Mouse (Mus musculus) cerebellum, adult 11 months (tissue): ENCODE measurements at regions not wholly inside any gene's neighbourhood (a gene's known extent, or its start where the extent isn't known, plus 50 kb on each side); places are given as distances from the start of the nearest gene placed in this dataset.
"Not testable (repeated sequence)": the region's sequence is repeated elsewhere in the genome, so short reads cannot be mapped to it uniquely, and the experiment has no call there.

Source experiments
- DNase-seq: peaks from one replicate; pipeline ENCODE4 v3.0.0; 2022

DNA sequence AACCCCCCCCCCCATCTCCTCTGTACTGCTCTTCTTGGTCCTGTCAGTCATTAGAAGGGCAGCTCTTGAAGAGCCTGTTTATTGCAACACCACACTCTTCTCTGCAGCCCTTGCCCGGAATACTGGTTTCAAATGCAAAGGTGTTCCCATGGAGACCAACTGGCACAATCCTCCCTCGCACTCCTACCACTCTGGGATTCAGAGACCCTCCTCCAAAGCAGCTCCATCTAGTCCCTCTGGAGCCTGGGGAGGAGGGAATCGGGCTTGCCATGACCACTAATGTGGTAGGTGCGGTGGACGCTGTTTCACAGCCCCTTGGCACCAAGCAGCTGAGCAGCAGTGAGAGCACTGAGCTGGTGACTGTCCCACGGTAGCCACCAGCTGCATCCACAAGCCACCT is 83.1 kb downstream of the Stk35 start:
- DNase-seq = no peak

GRCm38 (mm10) chr2:129884316-129884715 is 84.0 kb downstream of the Stk35 start:
- DNase-seq = no peak

DNA sequence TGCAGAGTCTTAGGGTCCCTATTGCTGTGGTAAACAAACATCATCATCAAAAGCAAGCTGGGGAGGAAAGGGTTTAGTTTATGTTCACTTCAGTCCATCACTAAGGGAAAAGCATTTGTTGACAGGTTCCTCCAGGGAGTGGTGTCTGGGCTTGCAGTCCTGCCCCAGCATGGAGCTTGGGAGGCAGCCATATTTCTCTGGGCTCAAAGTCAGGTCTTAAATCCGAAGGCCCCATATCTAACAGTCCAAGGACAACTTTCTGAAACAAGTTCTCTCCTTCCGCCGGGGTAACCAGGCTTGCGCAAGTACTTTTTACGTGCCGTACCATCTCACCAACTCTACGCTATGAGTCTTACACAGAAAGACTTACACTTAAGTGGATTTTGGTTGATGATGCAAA is 85.2 kb downstream of the Stk35 start:
- peak; percentile 42 for DNase-seq

GRCm38 (mm10) chr2:129893231-129893630 is 92.9 kb downstream of the Stk35 start:
- DNase-seq = no peak

GRCm38 (mm10) chr2:129893832-129894231 is 93.5 kb downstream of the Stk35 start:
- DNase-seq = no peak

GRCm38 (mm10) chr2:129894906-129895305 is 94.6 kb downstream of the Stk35 start:
- no peak for DNase-seq

DNA sequence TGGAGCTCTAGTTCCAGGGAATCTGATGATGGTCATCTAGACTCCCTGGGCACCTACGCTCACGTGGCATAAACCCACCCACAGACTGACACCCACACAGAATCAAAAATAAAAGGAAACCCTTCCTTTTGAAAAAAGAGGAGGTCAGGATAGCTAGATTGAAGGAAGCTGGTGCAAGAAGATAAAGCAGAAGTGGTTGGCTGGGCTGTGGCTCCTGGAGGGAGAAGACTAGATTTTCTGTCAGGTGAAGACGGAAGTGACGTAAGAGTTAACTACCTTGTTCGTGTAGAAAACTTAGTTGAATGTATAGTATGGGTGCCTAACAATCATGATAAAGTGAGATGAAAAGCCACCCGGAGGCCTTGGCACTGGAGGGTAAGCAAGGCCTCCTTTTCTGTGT is 95.1 kb downstream of the Stk35 start:
- DNase-seq = no peak

- DNase-seq = no peak
Measured at GRCm38 (mm10) chr2:129896696-129897095, 96.4 kb downstream of the Stk35 start.

DNA sequence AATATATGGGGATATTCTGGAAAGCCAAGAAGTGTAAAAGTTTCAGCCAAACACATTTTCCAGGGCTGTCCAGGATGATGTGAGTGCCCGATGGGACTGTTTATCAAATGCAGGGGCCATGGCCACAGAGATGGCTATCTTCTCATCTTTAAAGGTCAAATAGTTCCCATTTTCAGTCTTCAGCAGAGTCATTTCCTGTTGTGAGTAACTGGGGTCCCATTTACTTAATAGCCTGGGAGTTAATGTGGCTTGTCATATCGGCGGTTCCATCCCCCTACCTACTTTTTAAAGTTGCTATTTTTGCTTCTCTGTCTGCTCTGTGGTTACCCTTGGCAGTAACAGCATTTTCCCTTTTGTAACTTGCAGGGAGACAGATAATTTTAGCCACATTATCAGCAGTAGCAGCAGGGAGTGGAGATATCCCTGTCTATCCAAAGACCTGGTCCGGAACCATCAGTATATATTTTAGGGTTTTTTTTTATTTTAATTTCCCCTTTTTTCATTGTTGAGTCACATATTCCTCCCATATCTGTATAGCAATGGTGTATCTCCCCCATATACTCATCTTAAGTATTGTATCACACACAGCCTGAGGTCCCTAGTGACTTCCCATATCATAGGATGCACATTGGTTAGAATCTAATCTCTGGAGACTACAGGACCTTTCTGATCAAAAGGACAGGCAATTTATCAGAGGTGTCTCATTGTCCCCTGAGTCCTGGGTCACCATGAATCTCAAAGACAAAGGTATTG is 103.2 kb downstream of the Stk35 start:
- DNase-seq = no peak

DNA sequence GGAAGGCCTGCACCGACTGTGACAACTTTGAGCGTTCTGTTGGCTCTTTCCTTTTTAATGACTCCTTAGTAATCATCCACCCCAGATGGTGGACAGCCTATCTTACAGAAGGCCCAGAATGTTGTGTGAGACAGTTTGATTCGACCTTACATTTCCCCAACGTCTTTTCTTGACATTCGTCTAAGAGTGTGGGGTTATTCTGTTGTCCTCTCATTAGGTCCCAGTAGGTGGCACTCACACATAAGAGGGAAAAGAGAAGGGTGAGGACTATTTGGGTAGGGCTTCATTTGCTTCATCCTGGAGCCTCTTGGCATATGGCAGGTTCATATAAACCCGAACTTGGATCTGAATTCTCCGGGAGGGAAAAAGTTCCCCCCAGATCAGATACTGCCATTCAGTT is 104.4 kb downstream of the Stk35 start:
- DNase-seq = peak; percentile 14

GRCm38 (mm10) chr2:129908701-129909425 is 103.3 kb upstream of the Tgm3 start:
- DNase-seq = peak; percentile 33

DNA sequence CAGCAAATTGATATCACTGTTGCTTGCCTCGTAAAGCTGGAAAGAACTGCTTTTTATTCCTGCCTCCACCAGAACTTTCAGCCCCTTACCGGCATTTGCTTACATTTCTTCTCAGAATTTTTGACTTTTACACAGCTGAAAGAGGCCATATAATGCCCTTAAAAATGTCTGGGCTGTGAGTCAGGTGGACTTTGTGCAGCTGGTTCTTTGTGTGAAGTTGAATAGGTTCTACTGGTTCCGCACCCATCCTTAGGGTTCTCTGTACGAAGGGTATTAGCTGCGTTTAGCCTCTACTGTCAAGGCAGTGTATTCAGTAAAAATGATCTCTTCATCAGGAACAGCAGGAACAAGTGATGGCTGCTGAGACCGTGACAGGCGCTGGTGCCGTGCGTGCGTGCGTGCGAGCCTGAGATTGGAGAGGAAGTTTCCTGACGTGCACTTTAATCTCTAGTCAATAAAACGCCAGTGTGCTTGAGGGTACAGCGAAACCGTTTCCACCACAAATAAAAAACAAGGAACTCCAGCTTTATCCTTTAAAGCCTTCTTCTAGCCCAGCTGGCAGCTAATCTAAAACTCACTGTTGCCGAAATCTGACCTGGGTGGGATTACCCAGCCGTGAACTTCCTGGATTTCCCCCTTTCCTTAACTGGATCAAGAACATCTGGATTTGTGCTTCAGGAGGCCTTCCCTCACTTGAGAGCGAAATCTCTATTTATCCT is 100.8 kb upstream of the Tgm3 start:
- DNase-seq = no peak

DNA sequence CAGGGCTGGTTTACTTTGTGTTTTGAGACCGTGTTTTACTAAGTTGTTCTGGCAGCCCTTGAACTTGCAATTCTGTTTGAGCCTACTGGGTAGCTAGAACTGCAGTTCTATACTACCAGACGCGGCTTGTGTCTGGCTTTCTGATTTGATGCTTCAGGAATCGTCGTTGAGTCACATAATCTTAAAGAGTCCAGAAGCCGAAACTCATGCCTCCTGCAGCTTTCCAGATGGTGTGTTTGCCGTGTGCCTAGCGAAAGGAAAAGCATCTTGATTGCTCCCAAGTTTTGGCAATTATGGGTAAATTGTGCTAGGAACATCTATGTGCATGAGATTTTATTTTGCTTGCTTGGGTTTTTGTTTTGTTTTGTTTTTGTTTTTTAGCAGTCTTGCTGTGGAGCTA is 99.6 kb upstream of the Tgm3 start:
- DNase-seq = no peak

DNA sequence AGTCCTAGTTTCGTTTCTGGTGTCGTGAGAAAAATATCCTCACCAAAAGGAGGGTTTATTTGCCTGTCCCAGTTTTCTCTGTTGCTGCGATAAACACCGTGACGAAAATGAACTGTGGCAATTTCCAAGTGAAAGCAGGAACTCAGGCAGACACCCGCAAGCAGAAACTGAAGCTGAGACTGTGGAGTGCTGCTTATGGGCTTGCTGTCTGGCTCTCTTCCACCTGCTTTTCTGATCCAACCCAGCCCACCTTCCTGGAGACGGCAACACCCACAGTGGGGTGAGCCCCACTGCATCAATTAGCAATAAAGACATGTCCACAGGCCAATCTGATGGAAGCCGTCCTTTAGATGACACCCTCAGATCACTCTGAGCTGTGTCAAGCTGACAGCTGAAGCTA is 97.9 kb upstream of the Tgm3 start:
- no peak for DNase-seq

- DNase-seq = no peak
Measured at GRCm38 (mm10) chr2:129916411-129916810, 95.7 kb upstream of the Tgm3 start.

DNA sequence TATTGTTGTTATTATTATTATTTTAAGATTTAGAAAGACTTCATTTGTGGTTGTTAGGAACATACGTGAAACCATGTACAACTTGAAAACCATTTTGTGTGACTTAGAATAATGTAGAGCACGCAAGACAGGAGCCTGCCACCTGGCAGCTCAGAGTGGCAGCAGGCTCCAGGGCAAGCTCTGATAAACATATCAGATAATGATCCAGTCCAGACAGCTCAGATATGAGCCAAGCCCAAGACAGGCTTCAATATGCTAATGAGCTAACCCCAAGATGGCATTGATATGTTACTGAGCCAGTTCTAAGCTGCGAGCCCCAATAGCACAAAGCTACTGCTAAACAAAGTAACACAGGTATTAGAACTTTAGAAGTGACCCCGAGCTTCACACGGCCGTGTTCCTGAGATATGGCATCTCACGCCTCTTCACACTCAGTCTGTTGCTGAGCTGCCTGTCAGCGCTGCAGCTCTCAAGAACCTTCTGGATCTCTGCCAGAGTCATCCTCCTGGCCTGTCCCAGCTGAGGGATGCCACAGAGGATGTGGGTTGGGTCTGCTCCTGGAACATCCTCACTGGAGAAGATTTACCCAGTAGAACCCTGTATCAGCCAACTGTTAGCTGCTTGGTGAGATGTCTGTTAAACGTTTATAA is 93.9 kb upstream of the Tgm3 start:
- DNase-seq = no peak

DNA sequence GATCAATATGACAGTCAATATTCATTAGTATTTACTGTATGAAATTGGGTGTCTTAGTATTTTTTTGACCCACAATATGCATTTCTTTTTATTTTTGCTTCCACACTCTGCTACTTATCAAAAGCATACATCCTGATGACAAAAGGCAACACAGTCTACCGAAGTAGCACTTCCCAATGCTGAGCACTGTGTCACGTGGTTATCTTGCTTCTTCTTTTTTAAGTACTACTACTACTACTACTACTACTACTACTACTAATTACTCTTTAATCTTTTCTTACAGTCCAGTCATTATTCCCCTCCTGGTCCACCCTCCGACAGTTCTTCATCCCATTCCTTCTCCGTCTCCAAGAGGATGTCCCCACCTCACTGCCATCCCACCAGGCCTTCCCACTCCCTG is 92.6 kb upstream of the Tgm3 start:
- DNase-seq = no peak

GRCm38 (mm10) chr2:129927218-129927617 is 84.9 kb upstream of the Tgm3 start:
- DNase-seq = no peak

- DNase-seq = no peak
Measured at GRCm38 (mm10) chr2:129933578-129933977, 78.6 kb upstream of the Tgm3 start.

GRCm38 (mm10) chr2:129942824-129943223 is 69.3 kb upstream of the Tgm3 start:
- DNase-seq = no peak

DNA sequence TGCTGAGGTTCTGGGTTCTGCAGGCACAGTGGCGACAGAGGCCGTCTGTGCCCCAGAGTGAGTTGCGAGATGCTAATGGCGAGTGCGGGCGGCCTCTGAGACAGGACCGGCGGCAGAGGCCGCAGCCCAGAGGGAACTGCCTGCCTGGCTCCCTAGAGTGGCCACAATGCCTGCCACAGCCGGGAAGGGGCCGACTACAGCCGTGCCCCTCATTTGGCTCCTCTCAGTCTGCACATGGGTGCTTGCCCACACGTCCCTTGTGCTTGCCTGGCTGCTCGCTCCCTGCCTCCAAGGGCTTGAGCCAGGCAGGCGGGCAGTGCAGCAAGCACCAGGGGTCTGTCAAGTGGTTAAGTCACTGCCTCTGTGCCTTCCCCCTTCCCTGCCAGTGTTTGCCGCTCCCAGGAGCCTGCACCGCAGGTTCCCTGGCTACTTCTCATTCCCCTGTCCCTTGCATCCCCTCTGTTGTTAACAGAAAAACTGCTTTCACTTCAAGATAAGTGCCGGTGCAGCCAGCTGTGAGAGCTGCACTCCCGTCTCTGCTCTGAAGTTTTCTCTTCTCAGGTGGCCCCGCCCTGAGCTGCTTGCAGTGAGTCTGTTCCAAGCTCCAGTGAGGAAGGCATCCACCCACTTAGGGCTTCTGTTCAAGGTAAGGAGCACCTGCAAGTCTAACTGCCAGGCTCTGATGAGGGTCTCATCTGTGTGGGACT is 64.1 kb upstream of the Tgm3 start:
- DNase-seq = no peak

DNA sequence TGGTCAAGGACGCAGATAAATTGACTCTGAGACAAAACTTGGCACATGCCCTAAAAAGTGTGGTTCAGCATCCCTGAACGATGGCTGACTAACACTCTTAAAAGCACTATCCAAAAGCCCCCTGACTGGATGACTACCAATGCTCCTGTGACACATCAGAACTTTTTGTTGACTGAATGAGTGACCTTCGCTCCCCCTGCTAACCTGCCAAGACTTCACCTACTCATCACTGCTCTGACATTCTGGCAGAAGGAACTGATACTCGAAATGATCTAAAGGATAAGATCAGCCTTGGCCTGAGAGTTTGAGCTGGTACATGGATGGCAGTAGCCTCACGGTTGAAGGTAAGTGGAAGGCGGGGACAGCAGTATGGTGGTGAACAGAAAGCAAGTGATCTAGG is 62.4 kb upstream of the Tgm3 start:
- not testable (repeated sequence) for DNase-seq

- no peak for DNase-seq
Measured at GRCm38 (mm10) chr2:129952486-129952885, 59.7 kb upstream of the Tgm3 start.
